Mouse (Mus musculus) macrophage (primary cell): Measurements from ENCODE around the gene Cryzl1. TPM values are rescaled to one million over a fixed set of nuclear protein-coding genes. Genes with fewer than 3 reads are reported as not detected.
A peak's percentile ranks its signal among the peaks of the same experiment; 100 is the strongest.

Experiments used
- H3K27ac ChIP-seq: fragments of 350-480 bp; formaldehyde crosslinking; 2 replicates; pipeline ENCODE4 v1.9.0; 2021
- H3K36me3 ChIP-seq: fragments of 350-480 bp; formaldehyde crosslinking; 2 replicates; pipeline ENCODE4 v1.9.0; 2021; ENCODE audit errors: inconsistent target
- H3K4me3 ChIP-seq: fragments of 350-480 bp; formaldehyde crosslinking; 2 replicates; pipeline ENCODE4 v1.9.0; 2021; ENCODE audit errors: inconsistent target
- H3K79me2 ChIP-seq: fragments of 350-480 bp; formaldehyde crosslinking; 2 replicates; pipeline ENCODE4 v1.9.0; 2021; ENCODE audit errors: inconsistent target
- WGBS: methylation state at CpG from one replicate; pipeline ENCODE4 v1.1.7; 2026; ENCODE audit warnings: inconsistent platforms; ENCODE audit not compliant: missing documents; 5-methylcytosine and 5-hydroxymethylcytosine counted together
- polyA plus RNA-seq: library from polyadenylated mRNA; stranded (reverse); fragments of 250-400 nt; gene quantifications from 3 replicates; pipeline ENCODE4 v1.2.4, GENCODE M21; 2018; ENCODE audit warnings: inconsistent platforms

Cryzl1 gene
- polyA plus RNA-seq, 1 experiment from 2014 or later = 28.8 TPM

- Histone ChIP-seq H3K79me2 (no peaks in the 10 kb centered on the region; the same call in 1 of the 2 replicates), H3K4me3 (peak within 1 kb of the TSS; percentile 41), H3K36me3 (peaks cover 4% of the 10 kb centered on the region; the same call in 1 of the 2 replicates), H3K27ac (0 out of 2 replicates have a peak within 1 kb of the TSS, but pooled peaks have one; percentile 12)
- WGBS = under 1% methylated on average over 65 of the region's 71 CpGs
Observed at GRCm38 (mm10) chr16:91688619-91689334, 40.0 kb downstream of the Cryzl1 start, which contains the start of gene Donson. Gene Donson, minus strand, starts transcription at chr16:91688770.

DNA sequence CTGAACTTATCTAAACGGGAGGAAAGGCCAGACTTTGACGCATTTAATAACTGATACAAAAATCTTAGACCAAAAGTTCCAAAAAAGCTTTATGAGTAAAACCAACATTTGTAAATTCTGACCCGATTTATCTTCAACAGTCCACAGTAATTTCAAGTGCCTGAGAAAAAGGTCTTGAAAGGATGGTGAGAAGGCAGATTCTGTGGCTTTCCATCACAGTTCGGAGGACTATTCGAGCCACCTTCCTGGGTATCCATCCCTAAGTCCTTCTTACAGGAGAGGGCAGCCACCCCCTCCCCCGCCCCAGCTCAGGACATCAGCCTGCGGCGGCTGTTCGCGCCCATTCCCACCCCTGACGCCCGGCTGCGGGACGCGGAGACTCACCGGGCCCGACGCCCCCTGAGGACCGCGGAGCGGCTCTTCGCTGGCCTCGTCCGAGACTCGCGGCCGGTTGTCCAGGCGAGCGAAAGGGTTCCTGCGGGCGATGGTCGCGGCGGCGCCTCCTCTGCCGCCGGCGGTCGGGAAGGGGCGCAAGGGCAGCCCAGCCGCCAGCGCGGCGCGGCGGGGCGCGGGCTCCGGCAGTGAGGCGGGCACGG lies 40.7 kb downstream of the Cryzl1 start:
- H3K27ac ChIP-seq = no peak overlapping the region
- H3K79me2 ChIP-seq = no peaks in the 10 kb centered on the region; the same call in 1 of the 2 replicates
- 2% methylated on average over 40 of the region's 51 CpGs for WGBS
- peaks cover 8% of the 10 kb centered on the region; the same call in 1 of the 2 replicates for H3K36me3 ChIP-seq
- H3K4me3 ChIP-seq = peak overlapping the region; percentile 30

GRCm38 (mm10) chr16:91686369-91686768 lies 42.4 kb downstream of the Cryzl1 start:
- Histone ChIP-seq H3K27ac (no peak overlapping the region), H3K79me2 (no peaks in the 10 kb centered on the region; the same call in 1 of the 2 replicates), H3K36me3 (peaks cover 11% of the 10 kb centered on the region; the same call in 1 of the 2 replicates), H3K4me3 (no peak overlapping the region)
- WGBS = 74% methylated on average over 5 of the region's 5 CpGs

DNA sequence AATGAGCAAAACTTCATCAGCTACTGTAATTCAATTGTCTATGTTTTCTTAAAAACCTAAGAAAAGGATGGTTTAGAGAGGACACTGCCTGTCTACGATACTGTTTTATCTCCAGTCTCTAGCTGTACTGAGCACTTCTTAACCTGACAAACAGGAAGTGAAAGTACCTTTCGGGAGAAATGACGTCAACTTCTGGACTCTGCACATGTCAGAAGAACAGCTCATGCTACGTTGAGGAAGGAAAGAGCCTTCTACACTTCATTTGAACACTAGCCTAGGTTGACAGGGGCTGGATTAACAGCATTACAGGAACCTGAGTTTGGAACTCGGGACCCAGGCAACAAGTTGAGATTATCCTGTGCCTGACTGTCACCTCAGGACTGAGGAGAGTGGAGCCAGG lies 43.2 kb downstream of the Cryzl1 start:
- peaks cover 11% of the 10 kb centered on the region; the same call in 1 of the 2 replicates for H3K36me3 ChIP-seq
- 0 out of 2 replicates have a peak overlapping the region, but pooled peaks have one; percentile 4 for H3K27ac ChIP-seq
- no peak overlapping the region for H3K4me3 ChIP-seq

DNA sequence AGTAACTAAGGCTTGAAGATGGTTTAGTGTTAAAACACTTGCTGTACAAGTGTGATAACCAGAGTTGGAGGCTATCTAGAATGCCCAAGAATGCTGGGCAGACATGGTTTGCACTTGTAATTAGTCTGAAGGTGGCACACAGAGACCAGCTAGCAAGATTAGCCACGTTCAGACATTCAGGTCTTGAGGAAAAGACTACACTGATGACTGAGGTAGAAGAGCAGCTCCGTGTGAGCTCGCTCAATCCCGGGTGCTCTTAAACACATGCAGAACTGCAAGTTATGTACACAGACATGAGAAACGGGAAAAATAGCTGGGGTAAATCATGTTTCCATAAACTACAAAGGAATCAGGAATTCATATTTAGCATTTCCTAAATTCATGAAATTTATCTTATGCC lies 48.1 kb downstream of the Cryzl1 start:
- peaks cover 55% of the 10 kb centered on the region for H3K36me3 ChIP-seq
- no peak overlapping the region for H3K27ac ChIP-seq
- H3K79me2 ChIP-seq = peaks cover 7% of the 10 kb centered on the region; the same call in 1 of the 2 replicates
- WGBS = 82% methylated on average over 5 of the region's 5 CpGs
- no peak overlapping the region for H3K4me3 ChIP-seq

More for the DNA sequence above, 43.2 kb downstream of the Cryzl1 start:
- WGBS = 15% methylated on average over 5 of the region's 5 CpGs
- no peaks in the 10 kb centered on the region; the same call in 1 of the 2 replicates for H3K79me2 ChIP-seq

DNA sequence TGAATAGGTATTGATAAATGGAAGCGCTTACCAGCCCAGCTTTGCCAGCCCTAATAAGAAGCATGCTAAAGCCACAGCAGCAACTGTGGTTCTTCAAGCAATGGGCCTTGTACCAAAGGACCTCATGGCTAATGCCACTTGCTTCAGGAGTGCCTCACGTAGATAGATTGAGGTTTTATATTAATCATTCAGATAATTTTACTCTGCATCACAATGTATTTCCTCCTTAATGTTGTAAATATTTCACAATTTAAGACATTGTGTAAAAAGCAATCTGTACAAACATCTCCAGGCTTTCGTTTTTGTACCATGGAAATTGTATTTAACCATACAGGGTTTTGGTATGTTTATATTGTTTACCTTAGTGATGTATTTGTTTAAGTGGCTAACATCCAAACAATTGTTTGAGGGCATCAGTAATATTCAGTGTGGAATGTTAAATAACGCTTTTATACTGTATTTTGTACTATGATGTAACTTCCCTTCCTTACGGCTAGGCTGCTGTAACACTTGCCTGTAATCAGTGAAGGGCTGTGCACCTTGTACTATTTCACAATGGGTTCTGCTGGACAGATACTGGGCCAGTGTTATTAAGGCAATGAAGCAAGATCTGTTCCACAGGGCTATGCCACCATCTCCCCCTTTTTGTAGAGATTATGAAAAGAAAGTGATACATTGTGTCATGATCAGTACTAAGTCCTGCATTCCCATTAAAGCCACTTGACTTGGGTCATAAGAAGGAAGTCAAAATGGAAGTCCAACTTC lies 50.4 kb downstream of the Cryzl1 start:
- H3K36me3 ChIP-seq = peaks cover 72% of the 10 kb centered on the region
- peaks cover 27% of the 10 kb centered on the region; the same call in 1 of the 2 replicates for H3K79me2 ChIP-seq
- H3K27ac ChIP-seq = no peak overlapping the region
- H3K4me3 ChIP-seq = no peak overlapping the region
- 60% methylated on average over 5 of the region's 5 CpGs for WGBS

GRCm38 (mm10) chr16:91674500-91674899 lies 54.3 kb downstream of the Cryzl1 start:
- Histone ChIP-seq H3K36me3 (peaks cover 97% of the 10 kb centered on the region), H3K79me2 (peaks cover 65% of the 10 kb centered on the region), H3K4me3 (no peak overlapping the region), H3K27ac (no peak overlapping the region)
- WGBS = 93% methylated on average over 4 of the region's 4 CpGs

DNA sequence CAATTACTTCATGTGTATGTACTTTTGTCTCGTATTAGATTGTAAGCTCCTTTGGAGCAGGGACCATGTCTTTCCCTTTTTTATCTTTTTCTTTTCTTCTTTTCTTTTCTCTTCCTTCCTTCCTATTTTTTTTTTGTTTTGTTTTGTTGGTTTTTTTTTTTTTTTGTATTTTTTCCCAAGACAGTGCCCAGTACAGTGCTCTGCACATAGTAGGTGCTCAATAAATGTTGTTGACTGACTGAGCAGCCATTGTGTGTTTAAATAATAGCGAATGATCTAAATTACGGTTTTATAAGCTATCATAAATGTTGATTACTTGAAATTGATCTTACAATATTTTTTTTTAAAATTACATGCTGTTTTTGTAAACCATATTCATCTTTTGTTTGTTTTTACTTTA lies 65.0 kb downstream of the Cryzl1 start:
- WGBS = 100% methylated on average over 3 of the region's 3 CpGs
- Histone ChIP-seq H3K27ac (no peak overlapping the region), H3K36me3 (peaks cover 89% of the 10 kb centered on the region), H3K79me2 (peaks cover 100% of the 10 kb centered on the region), H3K4me3 (no peak overlapping the region)

GRCm38 (mm10) chr16:91662336-91662735 lies 66.4 kb downstream of the Cryzl1 start:
- H3K79me2 ChIP-seq = peaks cover 100% of the 10 kb centered on the region
- no peak overlapping the region for H3K27ac ChIP-seq
- H3K36me3 ChIP-seq = peaks cover 90% of the 10 kb centered on the region
- 95% methylated on average over 16 of the region's 16 CpGs for WGBS
- H3K4me3 ChIP-seq = no peak overlapping the region

DNA sequence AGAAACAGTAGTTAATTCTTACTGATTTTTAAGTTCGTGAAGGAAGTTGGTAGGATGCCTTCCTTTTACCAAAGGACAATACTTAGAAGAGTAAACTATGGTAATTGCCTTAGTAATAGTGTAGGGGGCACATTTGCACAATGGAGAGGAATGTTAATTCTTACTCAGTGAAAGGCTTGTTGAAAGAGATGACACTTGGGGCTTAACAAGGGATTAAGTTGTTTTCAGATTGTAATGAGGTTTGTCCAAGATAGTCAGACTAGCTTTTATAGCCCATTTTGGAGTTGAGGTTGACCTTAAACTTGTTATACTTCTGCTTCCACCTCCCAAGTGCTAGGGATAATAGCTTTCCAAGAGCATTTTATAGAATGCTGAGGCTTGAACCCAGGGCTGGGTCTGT lies 67.4 kb downstream of the Cryzl1 start:
- Histone ChIP-seq H3K27ac (no peak overlapping the region), H3K36me3 (peaks cover 92% of the 10 kb centered on the region), H3K4me3 (no peak overlapping the region), H3K79me2 (peaks cover 100% of the 10 kb centered on the region)
- 80% methylated on average over 1 of the region's 1 CpGs for WGBS

- peaks cover 94% of the 10 kb centered on the region for H3K36me3 ChIP-seq
- WGBS = 98% methylated on average over 20 of the region's 20 CpGs
- H3K4me3 ChIP-seq = no peak overlapping the region
- no peak overlapping the region for H3K27ac ChIP-seq
- H3K79me2 ChIP-seq = peaks cover 100% of the 10 kb centered on the region
Observed at GRCm38 (mm10) chr16:91659798-91660197, 69.0 kb downstream of the Cryzl1 start.

DNA sequence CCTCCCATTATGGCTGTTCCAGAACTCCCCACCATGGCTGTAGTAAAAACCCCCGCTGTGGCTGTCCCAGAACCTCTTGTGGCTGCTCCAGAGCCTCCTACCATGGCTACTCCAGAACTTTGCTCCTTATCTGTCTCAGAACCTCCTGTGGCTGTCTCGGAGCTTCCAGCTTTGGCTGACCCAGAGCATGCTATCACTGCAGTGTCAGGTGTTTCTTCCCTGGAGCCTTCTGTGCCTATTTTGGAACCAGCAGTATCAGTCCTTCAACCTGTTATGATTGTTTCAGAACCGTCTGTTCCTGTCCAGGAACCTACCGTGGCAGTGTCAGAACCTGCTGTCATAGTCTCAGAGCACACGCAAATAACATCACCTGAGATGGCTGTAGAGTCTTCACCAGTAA lies 70.3 kb downstream of the Cryzl1 start:
- WGBS = 96% methylated on average over 5 of the region's 5 CpGs
- peaks cover 100% of the 10 kb centered on the region for H3K79me2 ChIP-seq
- peaks cover 94% of the 10 kb centered on the region for H3K36me3 ChIP-seq
- no peak overlapping the region for H3K4me3 ChIP-seq
- H3K27ac ChIP-seq = no peak overlapping the region

DNA sequence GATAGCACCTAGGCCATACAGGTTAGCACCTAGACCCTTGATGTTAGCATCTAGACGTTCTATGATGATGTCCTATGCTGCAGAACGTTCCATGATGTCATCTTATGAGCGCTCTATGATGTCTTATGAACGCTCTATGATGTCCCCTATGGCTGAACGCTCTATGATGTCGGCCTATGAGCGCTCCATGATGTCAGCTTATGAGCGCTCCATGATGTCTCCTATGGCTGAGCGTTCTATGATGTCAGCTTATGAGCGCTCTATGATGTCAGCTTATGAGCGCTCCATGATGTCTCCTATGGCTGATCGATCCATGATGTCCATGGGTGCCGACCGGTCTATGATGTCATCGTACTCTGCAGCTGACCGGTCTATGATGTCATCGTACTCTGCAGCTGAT lies 71.5 kb downstream of the Cryzl1 start:
- no peak overlapping the region for H3K4me3 ChIP-seq
- WGBS = 92% methylated on average over 17 of the region's 17 CpGs
- peaks cover 100% of the 10 kb centered on the region for H3K79me2 ChIP-seq
- H3K36me3 ChIP-seq = peaks cover 92% of the 10 kb centered on the region
- H3K27ac ChIP-seq = no peak overlapping the region

DNA sequence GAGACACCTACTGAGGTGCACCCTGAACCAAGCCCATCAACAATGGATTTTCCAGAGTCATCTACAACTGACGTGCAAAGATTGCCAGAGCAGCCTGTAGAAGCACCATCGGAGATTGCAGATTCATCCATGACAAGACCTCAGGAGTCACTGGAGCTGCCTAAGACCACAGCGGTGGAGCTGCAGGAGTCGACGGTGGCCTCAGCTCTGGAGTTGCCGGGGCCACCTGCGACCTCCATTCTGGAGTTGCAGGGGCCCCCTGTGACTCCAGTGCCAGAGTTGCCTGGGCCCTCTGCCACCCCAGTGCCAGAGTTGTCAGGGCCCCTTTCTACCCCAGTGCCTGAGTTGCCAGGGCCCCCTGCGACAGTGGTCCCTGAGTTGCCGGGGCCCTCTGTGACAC lies 73.5 kb downstream of the Cryzl1 start:
- Histone ChIP-seq H3K4me3 (no peak overlapping the region), H3K36me3 (peaks cover 86% of the 10 kb centered on the region), H3K27ac (no peak overlapping the region), H3K79me2 (peaks cover 100% of the 10 kb centered on the region)
- WGBS = 97% methylated on average over 9 of the region's 9 CpGs
